Mouse (Mus musculus) thymus, postnatal 0 days (tissue): Measurements from ENCODE around the gene H2-M5. TPM values are rescaled to one million over a fixed set of nuclear protein-coding genes. Genes with fewer than 3 reads are reported as not detected.
A peak's percentile ranks its signal among the peaks of the same experiment; 100 is the strongest.

Source experiments
- DNase-seq: peaks from one replicate; pipeline ENCODE4 v3.0.0-alpha.2; 2015; ENCODE audit warnings: low spot score
- polyA plus RNA-seq: library from polyadenylated mRNA; unstranded; fragments of >200 nt; fragmentation: Nextera tagmentation; extraction: Ambion mirVana; gene quantifications from 2 replicates; pipeline ENCODE4 v1.2.1, GENCODE M21; 2015

The H2-M5 gene
- polyA plus RNA-seq, 1 experiment from 2014 or later, result 0.09 TPM

- no peak for DNase-seq
These were observed 40.1 kb downstream of the H2-M5 start for GRCm38 (mm10) chr17:36949265-36949664.

- DNase-seq, result no peak
These were observed 41.1 kb downstream of the H2-M5 start for GRCm38 (mm10) chr17:36948286-36948685.

- DNase-seq, result peak; percentile 15
These were observed 42.1 kb downstream of the H2-M5 start for GRCm38 (mm10) chr17:36947051-36947819.

DNA sequence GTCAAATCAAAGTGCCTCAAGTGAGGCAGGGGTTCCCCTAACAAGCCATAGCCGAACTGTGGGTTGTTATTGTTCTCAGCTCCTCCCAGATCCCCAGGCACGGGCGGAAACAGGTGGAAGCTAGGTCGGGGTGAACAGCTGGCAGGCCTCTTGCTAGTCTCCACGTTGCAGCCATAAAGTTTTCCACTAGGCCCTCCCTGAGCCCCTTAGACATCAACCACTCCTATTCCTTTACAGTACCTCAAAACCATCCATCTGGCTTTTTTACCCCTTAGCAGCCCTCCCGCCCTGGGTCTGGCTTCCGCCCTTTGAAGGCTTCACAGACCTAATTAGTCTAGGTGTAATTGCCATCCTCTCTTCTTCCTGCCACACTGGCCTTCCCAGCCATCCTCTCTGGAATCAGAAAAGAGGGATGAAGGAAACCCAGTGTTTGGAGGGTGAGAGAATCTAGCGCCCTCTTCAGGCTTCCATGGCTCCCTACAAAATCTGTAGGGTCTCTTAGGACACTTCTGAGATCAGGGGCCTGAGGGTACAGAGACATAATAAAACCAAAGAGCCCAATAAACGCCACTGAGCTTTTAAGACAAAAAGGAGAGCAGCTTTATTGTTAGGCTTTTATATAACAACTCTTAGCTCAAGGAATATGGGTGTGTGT, 45.1 kb downstream of the H2-M5 start:
- peak; percentile 72 for DNase-seq

- no peak for DNase-seq
These were observed 45.6 kb downstream of the H2-M5 start for GRCm38 (mm10) chr17:36943691-36944090.

DNA sequence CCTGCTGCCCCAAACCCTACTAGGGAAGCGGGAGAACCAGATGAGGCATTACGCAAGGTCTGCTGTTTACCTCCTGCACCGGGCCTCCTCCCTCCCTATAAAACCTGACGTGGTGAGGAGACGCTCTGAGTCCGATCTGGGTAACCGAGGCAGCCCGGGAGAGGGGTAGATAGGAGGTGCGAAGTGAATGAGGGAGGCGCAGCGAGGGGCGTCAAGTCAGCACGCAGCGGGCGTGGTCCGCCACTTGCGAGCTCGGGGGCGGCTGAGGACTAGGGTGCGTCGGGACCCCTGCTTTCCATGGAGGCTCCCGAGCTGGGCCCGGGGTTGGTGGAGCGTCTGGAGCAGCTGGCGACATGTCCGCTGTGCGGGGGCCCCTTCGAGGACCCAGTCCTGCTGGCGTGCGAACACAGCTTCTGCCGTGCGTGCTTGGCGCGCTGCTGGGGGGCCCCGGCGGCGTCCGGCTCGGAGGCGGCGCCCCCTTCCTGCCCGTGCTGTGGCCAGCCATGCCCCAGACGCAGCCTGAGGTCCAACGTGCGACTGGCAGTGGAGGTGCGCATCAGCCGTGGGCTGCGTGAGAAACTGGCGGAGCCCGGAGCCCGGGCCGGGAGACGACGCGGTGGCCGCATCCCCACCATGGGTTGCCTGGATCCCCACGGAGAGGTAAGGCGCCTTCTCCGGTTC, 46.4 kb downstream of the H2-M5 start, which contains the start of gene Rnf39:
TSS of gene Rnf39 (plus strand) at position 128 of the 681 bp plus-strand sequence.
- no peak for DNase-seq

DNA sequence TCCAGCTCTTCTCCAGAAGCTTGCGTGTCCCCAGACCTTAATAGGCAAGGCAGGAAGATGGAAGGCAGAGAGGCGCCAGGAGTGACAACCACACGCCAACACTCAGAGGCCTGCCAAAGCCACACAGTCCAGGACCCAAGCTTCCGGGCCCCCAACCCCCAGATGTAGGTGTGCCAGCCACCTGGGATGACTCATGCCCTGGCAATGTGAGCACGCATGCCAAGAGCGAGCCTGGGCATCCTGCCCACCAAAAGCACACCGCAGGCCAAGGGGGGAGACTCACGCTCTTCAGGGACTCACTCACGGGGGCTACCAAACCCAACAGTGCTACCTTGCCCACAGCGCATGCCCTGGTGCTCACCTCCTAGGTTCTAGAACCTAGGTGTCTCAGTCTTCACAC, 46.9 kb downstream of the H2-M5 start:
- DNase-seq, result peak; percentile 18

- DNase-seq, result no peak
These were observed 51.3 kb downstream of the H2-M5 start for GRCm38 (mm10) chr17:36938056-36938455.

Other genes starting within 250 kb of the H2-M5 start
- gene H2-M10.5, start 216.6 kb downstream of the H2-M5 start, polyA plus RNA-seq, result 0.61 and 0.82 TPM in 2 replicates
- not detected in 2 replicates for gene H2-M10.6, start 177.4 kb downstream of the H2-M5 start, polyA plus RNA-seq
- gene Trim26, start 152.4 kb downstream of the H2-M5 start, polyA plus RNA-seq, result 17.9 and 19.9 TPM in 2 replicates
- 0.08 and 0.09 TPM in 2 replicates for gene Trim15, start 122.3 kb downstream of the H2-M5 start, polyA plus RNA-seq
- gene Trim10, start 120.0 kb downstream of the H2-M5 start, polyA plus RNA-seq, result 0.09 and 0.24 TPM in 2 replicates
- gene Trim40, start 99.4 kb downstream of the H2-M5 start, polyA plus RNA-seq, result 0.16 and 0.28 TPM in 2 replicates
- 0.16 and 0.19 TPM in 2 replicates for gene Trim31, start 91.4 kb downstream of the H2-M5 start, polyA plus RNA-seq
- 0.42 and 0.45 TPM in 2 replicates for gene Rnf39, start 46.6 kb downstream of the H2-M5 start, polyA plus RNA-seq
- 145 and 162 TPM in 2 replicates for gene Ppp1r11, start 37.8 kb downstream of the H2-M5 start, polyA plus RNA-seq
- gene Znrd1, start 31.0 kb downstream of the H2-M5 start, polyA plus RNA-seq, result 121 and 135 TPM in 2 replicates
- gene Znrd1as, start 30.9 kb downstream of the H2-M5 start, polyA plus RNA-seq, result 5.4 and 5.9 TPM in 2 replicates
- not detected in 2 replicates for gene 2410137M14Rik, start 8.3 kb downstream of the H2-M5 start, polyA plus RNA-seq
- 3.4 and 3.9 TPM in 2 replicates for gene Zfp57, start 11.6 kb upstream of the H2-M5 start, polyA plus RNA-seq
- not detected in 2 replicates for gene Mog, start 33.9 kb upstream of the H2-M5 start, polyA plus RNA-seq
- 2.4 and 6.8 TPM in 2 replicates for gene Gabbr1, start 56.4 kb upstream of the H2-M5 start, polyA plus RNA-seq
- gene Olfr90, start 99.0 kb upstream of the H2-M5 start, polyA plus RNA-seq, result not detected in 2 replicates
- gene Olfr91, start 108.7 kb upstream of the H2-M5 start, polyA plus RNA-seq, result not detected in 2 replicates
- gene Olfr92, start 130.6 kb upstream of the H2-M5 start, polyA plus RNA-seq, result not detected in 2 replicates
- gene Olfr93, start 172.0 kb upstream of the H2-M5 start, polyA plus RNA-seq, result not detected in 2 replicates
- gene Ubd, start 204.4 kb upstream of the H2-M5 start, polyA plus RNA-seq, result 83.6 and 90.3 TPM in 2 replicates
- not detected in 2 replicates for gene Olfr94, start 211.5 kb upstream of the H2-M5 start, polyA plus RNA-seq
- not detected in 2 replicates for gene Olfr95, start 223.6 kb upstream of the H2-M5 start, polyA plus RNA-seq
- gene Olfr96, start 230.6 kb upstream of the H2-M5 start, polyA plus RNA-seq, result not detected in 2 replicates
- not detected in 2 replicates for gene Olfr97, start 247.8 kb upstream of the H2-M5 start, polyA plus RNA-seq